Mouse (Mus musculus): ENCODE measurements around the gene Heg1. TPM values are rescaled to one million over a fixed set of nuclear protein-coding genes. Genes with fewer than 3 reads are reported as not detected.

Heg1 gene
- polyA plus RNA-seq, 1 experiment from 2014 or later, result 17.2 TPM

- ATAC-seq (replicated peaks; ENCODE audit: low FRiP score, low read depth) (no peak), DNase-seq (ENCODE audit: low spot score) (no peak)
- Histone ChIP-seq H3K4me2 (ENCODE audit: low read length) (no peak overlapping the region), H3K27me3 (ENCODE audit: insufficient read depth, low read length) (no peaks in the 10 kb centered on the region), H3K36me3 (ENCODE audit: insufficient read depth, low read length) (no peaks in the 10 kb centered on the region), H3K9me3 (replicated peaks; ENCODE audit: low read length) (no peaks in the 10 kb centered on the region), H3K27ac (no peak overlapping the region), H3K4me3 (replicated peaks; ENCODE audit: low read depth, low read length) (no peak overlapping the region), H3K9ac (ENCODE audit: low read depth, low read length) (no peak overlapping the region), H3K4me1 (replicated peaks; ENCODE audit: insufficient read depth, low read length) (peaks cover 6% of the 10 kb centered on the region)
- 61% methylated on average over 5 of the region's 5 CpGs for WGBS
- TF ChIP-seq CTCF (IDR thresholded peaks at IDR 0.05; ENCODE audit: low read depth), result no peak
Observed at GRCm38 (mm10) chr16:33700584-33700983, 16.4 kb downstream of the Heg1 start.

- no peaks in the 10 kb centered on the region for H3K36me3 ChIP-seq (ENCODE audit: insufficient read depth, low read length)
- TF ChIP-seq CTCF (IDR thresholded peaks at IDR 0.05; ENCODE audit: low read depth), result no peak
- 83% methylated on average over 4 of the region's 4 CpGs for WGBS
Observed at GRCm38 (mm10) chr16:33701872-33702271, 17.7 kb downstream of the Heg1 start.

GRCm38 (mm10) chr16:33704289-33704688, 20.1 kb downstream of the Heg1 start:
- no peaks in the 10 kb centered on the region for H3K36me3 ChIP-seq (ENCODE audit: insufficient read depth, low read length)
- 86% methylated on average over 9 of the region's 9 CpGs for WGBS
- H3K4me2 ChIP-seq (ENCODE audit: low read length), result no peak overlapping the region
- ATAC-seq (replicated peaks; ENCODE audit: low FRiP score, low read depth), result no peak
- no peaks in the 10 kb centered on the region for H3K9me3 ChIP-seq (replicated peaks; ENCODE audit: low read length)
- no peak for DNase-seq (ENCODE audit: low spot score)
- no peaks in the 10 kb centered on the region; the same call in 1 of the 2 replicates for H3K4me1 ChIP-seq (replicated peaks; ENCODE audit: insufficient read depth, low read length)
- no peak overlapping the region for H3K9ac ChIP-seq (ENCODE audit: low read depth, low read length)
- TF ChIP-seq CTCF (IDR thresholded peaks at IDR 0.05; ENCODE audit: low read depth), result no peak
- no peaks in the 10 kb centered on the region for H3K27me3 ChIP-seq (ENCODE audit: insufficient read depth, low read length)
- no peak overlapping the region for H3K27ac ChIP-seq
- H3K4me3 ChIP-seq (replicated peaks; ENCODE audit: low read depth, low read length), result no peak overlapping the region

More at GRCm38 (mm10) chr16:33701872-33702271, 17.7 kb downstream of the Heg1 start:
- Histone ChIP-seq H3K9ac (ENCODE audit: low read depth, low read length) (no peak overlapping the region), H3K27me3 (ENCODE audit: insufficient read depth, low read length) (no peaks in the 10 kb centered on the region), H3K9me3 (replicated peaks; ENCODE audit: low read length) (no peaks in the 10 kb centered on the region), H3K4me3 (replicated peaks; ENCODE audit: low read depth, low read length) (no peak overlapping the region), H3K27ac (no peak overlapping the region), H3K4me2 (ENCODE audit: low read length) (no peak overlapping the region), H3K4me1 (replicated peaks; ENCODE audit: insufficient read depth, low read length) (peaks cover 6% of the 10 kb centered on the region)
- ATAC-seq (replicated peaks; ENCODE audit: low FRiP score, low read depth) (no peak), DNase-seq (ENCODE audit: low spot score) (no peak)

GRCm38 (mm10) chr16:33705258-33705657, 21.1 kb downstream of the Heg1 start:
- Histone ChIP-seq H3K27me3 (ENCODE audit: insufficient read depth, low read length) (no peaks in the 10 kb centered on the region), H3K4me1 (replicated peaks; ENCODE audit: insufficient read depth, low read length) (no peaks in the 10 kb centered on the region; the same call in 1 of the 2 replicates), H3K4me3 (replicated peaks; ENCODE audit: low read depth, low read length) (no peak overlapping the region), H3K9ac (ENCODE audit: low read depth, low read length) (no peak overlapping the region), H3K9me3 (replicated peaks; ENCODE audit: low read length) (no peaks in the 10 kb centered on the region), H3K4me2 (ENCODE audit: low read length) (peak overlapping the region; percentile 7; the same call in 1 of the 2 replicates), H3K36me3 (ENCODE audit: insufficient read depth, low read length) (no peaks in the 10 kb centered on the region), H3K27ac (peak overlapping the region; percentile 47; the same call in 1 of the 2 replicates)
- DNase-seq (ENCODE audit: low spot score) (peak; percentile 66), ATAC-seq (replicated peaks; ENCODE audit: low FRiP score, low read depth) (no peak)
- TF ChIP-seq CTCF (IDR thresholded peaks at IDR 0.05; ENCODE audit: low read depth), result no peak
- 11% methylated on average over 6 of the region's 6 CpGs for WGBS

GRCm38 (mm10) chr16:33706111-33706890, 22.1 kb downstream of the Heg1 start:
- Histone ChIP-seq H3K27me3 (ENCODE audit: insufficient read depth, low read length) (no peaks in the 10 kb centered on the region), H3K4me3 (replicated peaks; ENCODE audit: low read depth, low read length) (no peak overlapping the region), H3K36me3 (ENCODE audit: insufficient read depth, low read length) (0 out of 2 replicates have a peak, but pooled peaks cover 4% of the 10 kb centered on the region), H3K9me3 (replicated peaks; ENCODE audit: low read length) (no peaks in the 10 kb centered on the region), H3K4me1 (replicated peaks; ENCODE audit: insufficient read depth, low read length) (no peaks in the 10 kb centered on the region; the same call in 1 of the 2 replicates), H3K9ac (ENCODE audit: low read depth, low read length) (no peak overlapping the region), H3K27ac (no peak overlapping the region), H3K4me2 (ENCODE audit: low read length) (no peak overlapping the region)
- DNase-seq (ENCODE audit: low spot score) (no peak), ATAC-seq (replicated peaks; ENCODE audit: low FRiP score, low read depth) (no peak)
- WGBS, result 93% methylated on average over 14 of the region's 14 CpGs
- no peak for TF ChIP-seq CTCF (IDR thresholded peaks at IDR 0.05; ENCODE audit: low read depth)

- no peak overlapping the region for H3K4me2 ChIP-seq (ENCODE audit: low read length)
- H3K9me3 ChIP-seq (replicated peaks; ENCODE audit: low read length), result no peaks in the 10 kb centered on the region
- no peak overlapping the region for H3K27ac ChIP-seq
- H3K36me3 ChIP-seq (ENCODE audit: insufficient read depth, low read length), result 0 out of 2 replicates have a peak, but pooled peaks cover 4% of the 10 kb centered on the region
- no peaks in the 10 kb centered on the region for H3K27me3 ChIP-seq (ENCODE audit: insufficient read depth, low read length)
- ATAC-seq (replicated peaks; ENCODE audit: low FRiP score, low read depth) (no peak), DNase-seq (ENCODE audit: low spot score) (no peak)
- TF ChIP-seq CTCF (IDR thresholded peaks at IDR 0.05; ENCODE audit: low read depth), result no peak
- WGBS, result 91% methylated on average over 10 of the region's 10 CpGs
- H3K4me1 ChIP-seq (replicated peaks; ENCODE audit: insufficient read depth, low read length), result no peaks in the 10 kb centered on the region; the same call in 1 of the 2 replicates
- no peak overlapping the region for H3K4me3 ChIP-seq (replicated peaks; ENCODE audit: low read depth, low read length)
- no peak overlapping the region for H3K9ac ChIP-seq (ENCODE audit: low read depth, low read length)
Observed at GRCm38 (mm10) chr16:33708031-33708430, 23.9 kb downstream of the Heg1 start.
